Comparison of ENCODE assay signal across 21 mouse cellular contexts in the genomic region with DNA sequence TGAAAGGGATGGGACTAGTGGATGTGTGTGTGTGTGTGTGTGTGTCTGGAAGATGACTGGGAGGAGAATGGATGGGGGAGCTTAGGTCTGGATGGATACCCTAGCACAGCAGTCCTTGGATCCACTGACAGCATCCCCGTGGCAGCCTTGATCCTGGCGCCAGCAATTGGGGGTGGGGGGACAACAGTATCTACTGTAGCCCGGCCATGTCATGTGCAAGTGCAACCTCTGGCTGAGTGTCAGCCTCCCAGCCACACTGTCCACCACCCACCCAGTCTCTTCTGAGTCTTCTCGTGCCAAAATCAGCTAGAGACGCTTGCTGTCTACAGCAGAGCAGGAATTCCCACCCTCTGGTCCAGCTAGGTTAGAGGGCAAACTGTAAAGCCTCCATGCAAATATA. TPM values are rescaled to one million over a fixed set of nuclear protein-coding genes. Genes with fewer than 3 reads are reported as not detected.
DNase-seq lines count a peak whose midpoint lies in the region; ATAC-seq lines count a peak whose summit lies in the region.
"Had no signal": no experiment of that assay in that cellular context is flagged by ENCODE, and none has a peak within 500 bp of the region (broad histone marks: within the 10 kb centered on the region; RNA-seq: fewer than 3 reads in every experiment).

No protein-coding gene starts in this region.

- H3K27me3 ChIP-seq in forebrain, embryonic 10.5 days (ENCODE audit: poor library complexity, severe bottlenecking), result peaks cover 8% of the 10 kb centered on the region
- H3K27me3 ChIP-seq in forebrain, embryonic 14.5 days (replicated peaks; ENCODE audit: control insufficient read depth, insufficient read depth, low read length), result no peaks in the 10 kb centered on the region
- H3K27me3 ChIP-seq in kidney, embryonic 15.5 days, result no peaks in the 10 kb centered on the region
- H3K27me3 ChIP-seq in kidney, embryonic 14.5 days (ENCODE audit: control insufficient read depth, insufficient read depth, low read length), result no peaks in the 10 kb centered on the region
- no peaks in the 10 kb centered on the region for H3K27me3 ChIP-seq in lung, embryonic 16.5 days (ENCODE audit: control insufficient read depth, insufficient read depth, low read depth, low read length)
- H3K27me3 ChIP-seq: embryonic facial prominence, embryonic 15.5 days; neural tube, embryonic 12.5 days had no signal

- no peaks in the 10 kb centered on the region for H3K9me3 ChIP-seq in forebrain, embryonic 10.5 days
- no peaks in the 10 kb centered on the region for H3K9me3 ChIP-seq in forebrain, embryonic 14.5 days (replicated peaks; ENCODE audit: control insufficient read depth, low read length)
- H3K9me3 ChIP-seq in kidney, embryonic 15.5 days (replicated peaks), result no peaks in the 10 kb centered on the region
- no peaks in the 10 kb centered on the region for H3K9me3 ChIP-seq in kidney, embryonic 14.5 days (ENCODE audit: control insufficient read depth, low read length)
- no peaks in the 10 kb centered on the region for H3K9me3 ChIP-seq in lung, embryonic 16.5 days (ENCODE audit: control insufficient read depth, low read length)
- H3K9me3 ChIP-seq: embryonic facial prominence, embryonic 15.5 days; forebrain, embryonic 13.5 days; limb, embryonic 10.5 days; neural tube, embryonic 12.5 days had no signal

- H3K4me1 ChIP-seq in forebrain, embryonic 10.5 days, result peaks cover 13% of the 10 kb centered on the region
- H3K4me1 ChIP-seq in forebrain, embryonic 14.5 days (ENCODE audit: control insufficient read depth, insufficient read depth, low read length), result peaks cover 3% of the 10 kb centered on the region; the same call in 1 of the 2 replicates
- H3K4me1 ChIP-seq in kidney, embryonic 15.5 days, result no peaks in the 10 kb centered on the region
- no peaks in the 10 kb centered on the region for H3K4me1 ChIP-seq in kidney, embryonic 14.5 days (ENCODE audit: control insufficient read depth, insufficient read depth, low read length)
- peaks cover 8% of the 10 kb centered on the region; the same call in 1 of the 2 replicates for H3K4me1 ChIP-seq in lung, embryonic 16.5 days (replicated peaks; ENCODE audit: control insufficient read depth, insufficient read depth, low read length)
- H3K4me1 ChIP-seq: limb, embryonic 10.5 days; neural tube, embryonic 12.5 days had no signal

- DNase-seq in forebrain, embryonic 10.5 days (ENCODE audit: extremely low spot score, low spot score), result no peak
- DNase-seq in forebrain, embryonic 14.5 days (ENCODE audit: low spot score), result no peak
- no peak for DNase-seq in lung, adult 18-20 months
- peak; percentile 7 for DNase-seq in fibroblast of lung, adult 2 months (ENCODE audit: low read depth)
- no peak for DNase-seq in MN1 (ENCODE audit: low spot score)
- DNase-seq: adrenal gland, adult 2 months; embryo, embryonic 11 days; gastrocnemius, postnatal 36 days; right cerebral cortex, postnatal 14 days; thymus, postnatal 4 days had no signal

- 0 out of 2 replicates have a peak overlapping the region, but pooled peaks have one; percentile 15 for H3K27ac ChIP-seq in forebrain, embryonic 10.5 days
- H3K27ac ChIP-seq in forebrain, embryonic 14.5 days (ENCODE audit: low read depth, low read length), result no peak overlapping the region
- no peak overlapping the region for H3K27ac ChIP-seq in kidney, embryonic 15.5 days
- no peak overlapping the region for H3K27ac ChIP-seq in kidney, embryonic 14.5 days (ENCODE audit: low read depth, low read length)
- 0 out of 2 replicates have a peak overlapping the region, but pooled peaks have one; percentile 7 for H3K27ac ChIP-seq in lung, embryonic 16.5 days (ENCODE audit: low read length)
- H3K27ac ChIP-seq: embryonic facial prominence, embryonic 15.5 days; forebrain, embryonic 13.5 days; layer of hippocampus, adult 2 months; limb, embryonic 10.5 days; neural tube, embryonic 12.5 days had no signal

- 72% methylated on average over 5 of the region's 5 CpGs for WGBS in forebrain, embryonic 10.5 days
- 73% methylated on average over 5 of the region's 5 CpGs for WGBS in forebrain, embryonic 14.5 days
- 69% methylated on average over 5 of the region's 5 CpGs for WGBS in kidney, embryonic 15.5 days
- 64% methylated on average over 5 of the region's 5 CpGs for WGBS in kidney, embryonic 14.5 days
- WGBS in lung, embryonic 16.5 days, result 33% methylated on average over 5 of the region's 5 CpGs

- H3K9ac ChIP-seq in forebrain, embryonic 14.5 days (ENCODE audit: low read length), result no peak overlapping the region
- H3K9ac ChIP-seq in kidney, embryonic 15.5 days, result no peak overlapping the region
- H3K9ac ChIP-seq in kidney, embryonic 14.5 days (ENCODE audit: low read depth, low read length), result no peak overlapping the region
- no peak overlapping the region for H3K9ac ChIP-seq in lung, embryonic 16.5 days (ENCODE audit: low read length)
- H3K9ac ChIP-seq: embryonic facial prominence, embryonic 15.5 days; forebrain, embryonic 13.5 days; neural tube, embryonic 12.5 days had no signal

- no peaks in the 10 kb centered on the region for H3K36me3 ChIP-seq in forebrain, embryonic 10.5 days (replicated peaks)
- no peaks in the 10 kb centered on the region for H3K36me3 ChIP-seq in forebrain, embryonic 14.5 days (ENCODE audit: control insufficient read depth, insufficient read depth, low read length)
- no peaks in the 10 kb centered on the region for H3K36me3 ChIP-seq in kidney, embryonic 15.5 days
- no peaks in the 10 kb centered on the region for H3K36me3 ChIP-seq in kidney, embryonic 14.5 days (ENCODE audit: control insufficient read depth, insufficient read depth, low read length)
- no peaks in the 10 kb centered on the region for H3K36me3 ChIP-seq in lung, embryonic 16.5 days (ENCODE audit: control insufficient read depth, insufficient read depth, low read length)
- H3K36me3 ChIP-seq: embryonic facial prominence, embryonic 15.5 days; limb, embryonic 10.5 days; neural tube, embryonic 12.5 days had no signal

- no peak for ATAC-seq in forebrain, embryonic 14.5 days
- ATAC-seq in kidney, embryonic 15.5 days (replicated peaks; ENCODE audit: low FRiP score), result peak; percentile 9; the same call in 1 of the 2 replicates
- no peak for ATAC-seq in kidney, embryonic 14.5 days (ENCODE audit: low FRiP score, low TSS enrichment)
- ATAC-seq in lung, embryonic 16.5 days (ENCODE audit: low read depth), result peak; percentile 80
- ATAC-seq: forebrain, embryonic 13.5 days; intestine, postnatal 0 days had no signal

- H3K4me2 ChIP-seq in forebrain, embryonic 14.5 days (ENCODE audit: low read length), result no peak overlapping the region
- no peak overlapping the region for H3K4me2 ChIP-seq in kidney, embryonic 15.5 days
- H3K4me2 ChIP-seq in kidney, embryonic 14.5 days (replicated peaks; ENCODE audit: low read depth, low read length), result no peak overlapping the region
- no peak overlapping the region for H3K4me2 ChIP-seq in lung, embryonic 16.5 days (ENCODE audit: low read depth, low read length)
- H3K4me2 ChIP-seq: embryonic facial prominence, embryonic 15.5 days; forebrain, embryonic 13.5 days; heart, embryonic 11.5 days; liver, embryonic 11.5 days; neural tube, embryonic 12.5 days had no signal

- no peak overlapping the region for H3K4me3 ChIP-seq in forebrain, embryonic 10.5 days
- H3K4me3 ChIP-seq in forebrain, embryonic 14.5 days (ENCODE audit: low read depth, low read length), result no peak overlapping the region
- H3K4me3 ChIP-seq in kidney, embryonic 15.5 days (replicated peaks), result no peak overlapping the region
- H3K4me3 ChIP-seq in kidney, embryonic 14.5 days (ENCODE audit: low read length), result no peak overlapping the region
- no peak overlapping the region for H3K4me3 ChIP-seq in lung, embryonic 16.5 days (ENCODE audit: low read length)
- H3K4me3 ChIP-seq: embryonic facial prominence, embryonic 15.5 days; forebrain, embryonic 13.5 days; layer of hippocampus, adult 2 months; limb, embryonic 10.5 days; neural tube, embryonic 12.5 days had no signal

RNA-seq across cellular contexts. Expression of a gene that starts 54.3 kb away (rescaled TPM):
- polyA plus RNA-seq in forebrain, embryonic 10.5 days (2016; fragmentation: Nextera tagmentation; extraction: Ambion mirVana), result 0.05 and 0.15 TPM in 2 replicates
- polyA plus RNA-seq in forebrain, embryonic 14.5 days (2014; fragmentation: Nextera tagmentation; extraction: Ambion mirVana), result 3.7 and 5.3 TPM in 2 replicates
- polyA plus RNA-seq in kidney, embryonic 15.5 days (2015; fragmentation: Nextera tagmentation; extraction: Ambion mirVana), result 0.04 TPM in 1 of 2 replicates, not detected in the other
- 0.03 TPM in 2 replicates for polyA plus RNA-seq in kidney, embryonic 14.5 days (2014; fragmentation: Nextera tagmentation; extraction: Ambion mirVana)
- 0.09 and 0.15 TPM in 2 replicates for polyA plus RNA-seq in lung, embryonic 16.5 days (2015; fragmentation: Nextera tagmentation; extraction: Ambion mirVana)
- polyA plus RNA-seq: heart, embryonic 11.5 days; limb, embryonic 10.5 days; liver, embryonic 11.5 days had no signal

Comparison
In these comparisons a context has a peak if more than half of its experiments do, and no peak if none do; other contexts are left out.
1. H3K27ac ChIP-seq: peak in forebrain, embryonic 10.5 days (single experiment) and lung, embryonic 16.5 days (single experiment); none in forebrain, embryonic 14.5 days (single experiment), kidney, embryonic 15.5 days (single experiment) and kidney, embryonic 14.5 days (single experiment).
2. ATAC-seq: peak in kidney, embryonic 15.5 days (single experiment) and lung, embryonic 16.5 days (single experiment); none in forebrain, embryonic 14.5 days (single experiment) and kidney, embryonic 14.5 days (single experiment).